Mouse (Mus musculus) intestine, embryonic 15.5 days (tissue): ENCODE results near the gene Enoph1. TPM values are rescaled to one million over a fixed set of nuclear protein-coding genes. Genes with fewer than 3 reads are reported as not detected.

ENCODE experiments used
- polyA plus RNA-seq: library from polyadenylated mRNA; unstranded; fragments of >200 nt; fragmentation: Nextera tagmentation; extraction: Ambion mirVana; gene quantifications from 2 replicates; pipeline ENCODE4 v1.2.1, GENCODE M21; 2015

Enoph1 gene
- polyA plus RNA-seq, 1 experiment from 2014 or later = 49.8 TPM

Other genes starting within 250 kb of the Enoph1 start
- gene Vamp9, start 133.7 kb upstream of the Enoph1 start, polyA plus RNA-seq = 0.24 and 0.38 TPM in 2 replicates
- gene Hnrnpd, start 61.0 kb upstream of the Enoph1 start, polyA plus RNA-seq = 161 and 174 TPM in 2 replicates
- gene 4930524J08Rik, start 60.9 kb upstream of the Enoph1 start, polyA plus RNA-seq = 0.93 and 1.1 TPM in 2 replicates
- 128 and 132 TPM in 2 replicates for gene Hnrnpdl, start 321 bp upstream of the Enoph1 start, polyA plus RNA-seq
- gene Tmem150c, start 119.8 kb downstream of the Enoph1 start, polyA plus RNA-seq = 2.3 and 2.5 TPM in 2 replicates